Mouse (Mus musculus): ENCODE measurements around the gene Syt16. TPM values are rescaled to one million over a fixed set of nuclear protein-coding genes. Genes with fewer than 3 reads are reported as not detected.

The Syt16 gene
- polyA plus RNA-seq, 1 experiment = 0.01 TPM

- Histone ChIP-seq H3K4me3 (ENCODE audit: insufficient read depth, poor library complexity, severe bottlenecking) (no peak overlapping the region), H3K79me2 (ENCODE audit: control insufficient read depth, insufficient read depth) (no peaks in the 10 kb centered on the region), H3K79me3 (ENCODE audit: low read depth) (no peaks in the 10 kb centered on the region), H3K27me3 (ENCODE audit: control insufficient read depth, insufficient read depth, insufficient read length) (no peaks in the 10 kb centered on the region), H3K36me3 (ENCODE audit: control insufficient read depth, insufficient read depth) (no peaks in the 10 kb centered on the region), H3ac (ENCODE audit: control insufficient read depth, insufficient read length, low read depth) (no peak overlapping the region)
- TF ChIP-seq CTCF (IDR thresholded peaks at IDR 0.05; ENCODE audit: control insufficient read depth, insufficient read depth, insufficient read length) (no peak), MYOD1 (IDR thresholded peaks at IDR 0.05; ENCODE audit: control insufficient read depth, insufficient read length, low read depth) (no peak), CEBPB (IDR thresholded peaks at IDR 0.05; ENCODE audit: low read depth) (no peak), USF1 (IDR thresholded peaks at IDR 0.05; ENCODE audit: low read depth) (no peak), MYOG (IDR thresholded peaks at IDR 0.05; ENCODE audit: control insufficient read depth, extremely low read depth, insufficient read length) (no peak), FOSL1 (IDR thresholded peaks at IDR 0.05; ENCODE audit: insufficient read depth, low read length, poor library complexity, severe bottlenecking) (no peak)
These were observed 71.5 kb downstream of the Syt16 start for GRCm38 (mm10) chr12:74068912-74069311.

GRCm38 (mm10) chr12:74075590-74075989 lies 78.1 kb downstream of the Syt16 start:
- Histone ChIP-seq H3K4me3 (ENCODE audit: insufficient read depth, poor library complexity, severe bottlenecking) (no peak overlapping the region), H3K36me3 (ENCODE audit: control insufficient read depth, insufficient read depth) (no peaks in the 10 kb centered on the region), H3ac (ENCODE audit: control insufficient read depth, insufficient read length, low read depth) (no peak overlapping the region), H3K79me2 (ENCODE audit: control insufficient read depth, insufficient read depth) (no peaks in the 10 kb centered on the region), H3K79me3 (ENCODE audit: low read depth) (no peaks in the 10 kb centered on the region), H3K27me3 (ENCODE audit: control insufficient read depth, insufficient read depth, insufficient read length) (no peaks in the 10 kb centered on the region)
- TF ChIP-seq MYOD1 (IDR thresholded peaks at IDR 0.05; ENCODE audit: control insufficient read depth, insufficient read length, low read depth) = no peak
- no peak for TF ChIP-seq MAX (IDR thresholded peaks at IDR 0.05)
- no peak for TF ChIP-seq USF1 (IDR thresholded peaks at IDR 0.05; ENCODE audit: low read depth)
- no peak for TF ChIP-seq FOSL1 (IDR thresholded peaks at IDR 0.05; ENCODE audit: insufficient read depth, low read length, poor library complexity, severe bottlenecking)
- no peak for TF ChIP-seq CEBPB (IDR thresholded peaks at IDR 0.05; ENCODE audit: low read depth)
- no peak for TF ChIP-seq MYOG (IDR thresholded peaks at IDR 0.05; ENCODE audit: control insufficient read depth, extremely low read depth, insufficient read length)
- TF ChIP-seq CTCF (IDR thresholded peaks at IDR 0.05; ENCODE audit: control insufficient read depth, insufficient read depth, insufficient read length) = no peak

- no peaks in the 10 kb centered on the region for H3K27me3 ChIP-seq (ENCODE audit: control insufficient read depth, insufficient read depth, insufficient read length)
- no peaks in the 10 kb centered on the region for H3K36me3 ChIP-seq (ENCODE audit: control insufficient read depth, insufficient read depth)
- H3K79me3 ChIP-seq (ENCODE audit: low read depth) = no peaks in the 10 kb centered on the region
- H3K79me2 ChIP-seq (ENCODE audit: control insufficient read depth, insufficient read depth) = no peaks in the 10 kb centered on the region
- TF ChIP-seq MYOG (IDR thresholded peaks at IDR 0.05; ENCODE audit: control insufficient read depth, extremely low read depth, insufficient read length) = no peak
- no peak for TF ChIP-seq MYOD1 (IDR thresholded peaks at IDR 0.05; ENCODE audit: control insufficient read depth, insufficient read length, low read depth)
- no peak for TF ChIP-seq FOSL1 (IDR thresholded peaks at IDR 0.05; ENCODE audit: insufficient read depth, low read length, poor library complexity, severe bottlenecking)
- TF ChIP-seq CEBPB (IDR thresholded peaks at IDR 0.05; ENCODE audit: low read depth) = no peak
- no peak for TF ChIP-seq USF1 (IDR thresholded peaks at IDR 0.05; ENCODE audit: low read depth)
- no peak for TF ChIP-seq CTCF (IDR thresholded peaks at IDR 0.05; ENCODE audit: control insufficient read depth, insufficient read depth, insufficient read length)
- TF ChIP-seq MAX (IDR thresholded peaks at IDR 0.05) = no peak
- no peak overlapping the region for H3K4me3 ChIP-seq (ENCODE audit: insufficient read depth, poor library complexity, severe bottlenecking)
- no peak overlapping the region for H3ac ChIP-seq (ENCODE audit: control insufficient read depth, insufficient read length, low read depth)
These were observed 78.6 kb downstream of the Syt16 start for GRCm38 (mm10) chr12:74076091-74076490.

- H3K36me3 ChIP-seq (ENCODE audit: control insufficient read depth, insufficient read depth) = no peaks in the 10 kb centered on the region
- H3K27me3 ChIP-seq (ENCODE audit: control insufficient read depth, insufficient read depth, insufficient read length) = no peaks in the 10 kb centered on the region
- no peaks in the 10 kb centered on the region for H3K79me2 ChIP-seq (ENCODE audit: control insufficient read depth, insufficient read depth)
- TF ChIP-seq USF1 (IDR thresholded peaks at IDR 0.05; ENCODE audit: low read depth) (no peak), CEBPB (IDR thresholded peaks at IDR 0.05; ENCODE audit: low read depth) (no peak), MAX (IDR thresholded peaks at IDR 0.05) (no peak), MYOG (IDR thresholded peaks at IDR 0.05; ENCODE audit: control insufficient read depth, extremely low read depth, insufficient read length) (no peak), MYOD1 (IDR thresholded peaks at IDR 0.05; ENCODE audit: control insufficient read depth, insufficient read length, low read depth) (no peak), CTCF (IDR thresholded peaks at IDR 0.05; ENCODE audit: control insufficient read depth, insufficient read depth, insufficient read length) (no peak), FOSL1 (IDR thresholded peaks at IDR 0.05; ENCODE audit: insufficient read depth, low read length, poor library complexity, severe bottlenecking) (no peak)
- H3K79me3 ChIP-seq (ENCODE audit: low read depth) = no peaks in the 10 kb centered on the region
- no peak overlapping the region for H3K4me3 ChIP-seq (ENCODE audit: insufficient read depth, poor library complexity, severe bottlenecking)
- no peak overlapping the region for H3ac ChIP-seq (ENCODE audit: control insufficient read depth, insufficient read length, low read depth)
These were observed 83.7 kb downstream of the Syt16 start for GRCm38 (mm10) chr12:74081122-74081521.

- TF ChIP-seq MAX (IDR thresholded peaks at IDR 0.05) (no peak), MYOD1 (IDR thresholded peaks at IDR 0.05; ENCODE audit: control insufficient read depth, insufficient read length, low read depth) (no peak), FOSL1 (IDR thresholded peaks at IDR 0.05; ENCODE audit: insufficient read depth, low read length, poor library complexity, severe bottlenecking) (no peak), CEBPB (IDR thresholded peaks at IDR 0.05; ENCODE audit: low read depth) (no peak), MYOG (IDR thresholded peaks at IDR 0.05; ENCODE audit: control insufficient read depth, extremely low read depth, insufficient read length) (no peak), USF1 (IDR thresholded peaks at IDR 0.05; ENCODE audit: low read depth) (no peak), CTCF (IDR thresholded peaks at IDR 0.05; ENCODE audit: control insufficient read depth, insufficient read depth, insufficient read length) (no peak)
These were observed 86.9 kb downstream of the Syt16 start for GRCm38 (mm10) chr12:74084389-74084788.

GRCm38 (mm10) chr12:74087086-74087485 lies 89.6 kb downstream of the Syt16 start:
- H3K4me3 ChIP-seq (ENCODE audit: insufficient read depth, poor library complexity, severe bottlenecking) = no peak overlapping the region
- no peak for TF ChIP-seq MAX (IDR thresholded peaks at IDR 0.05)
- TF ChIP-seq FOSL1 (IDR thresholded peaks at IDR 0.05; ENCODE audit: insufficient read depth, low read length, poor library complexity, severe bottlenecking) = no peak

More at GRCm38 (mm10) chr12:74084389-74084788, 86.9 kb downstream of the Syt16 start:
- H3K36me3 ChIP-seq (ENCODE audit: control insufficient read depth, insufficient read depth) = no peaks in the 10 kb centered on the region
- no peaks in the 10 kb centered on the region for H3K79me2 ChIP-seq (ENCODE audit: control insufficient read depth, insufficient read depth)
- no peak overlapping the region for H3K4me3 ChIP-seq (ENCODE audit: insufficient read depth, poor library complexity, severe bottlenecking)
- no peak overlapping the region for H3ac ChIP-seq (ENCODE audit: control insufficient read depth, insufficient read length, low read depth)
- no peaks in the 10 kb centered on the region for H3K79me3 ChIP-seq (ENCODE audit: low read depth)
- no peaks in the 10 kb centered on the region for H3K27me3 ChIP-seq (ENCODE audit: control insufficient read depth, insufficient read depth, insufficient read length)

More at GRCm38 (mm10) chr12:74087086-74087485, 89.6 kb downstream of the Syt16 start:
- Histone ChIP-seq H3K79me2 (ENCODE audit: control insufficient read depth, insufficient read depth) (no peaks in the 10 kb centered on the region), H3ac (ENCODE audit: control insufficient read depth, insufficient read length, low read depth) (no peak overlapping the region), H3K36me3 (ENCODE audit: control insufficient read depth, insufficient read depth) (no peaks in the 10 kb centered on the region), H3K27me3 (ENCODE audit: control insufficient read depth, insufficient read depth, insufficient read length) (no peaks in the 10 kb centered on the region), H3K79me3 (ENCODE audit: low read depth) (no peaks in the 10 kb centered on the region)
